Mouse (Mus musculus) erythroid progenitor cell, adult 5-6 weeks (primary cell): ENCODE results near the gene Clec4n. TPM values are rescaled to one million over a fixed set of nuclear protein-coding genes. Genes with fewer than 3 reads are reported as not detected.
A peak's percentile ranks its signal among the peaks of the same experiment; 100 is the strongest.
"Not testable (repeated sequence)": the region's sequence is repeated elsewhere in the genome, so short reads cannot be mapped to it uniquely, and the experiment has no call there.

Experiments used
- ATAC-seq: replicated peaks from 2 replicates; pipeline ENCODE4 v1.8.0; 2016; ENCODE audit warnings: moderate number of reproducible peaks, mild to moderate bottlenecking, moderate TSS enrichment, inconsistent platforms; ENCODE audit not compliant: poor library complexity, low FRiP score, severe bottlenecking
- total RNA-seq, 2 experiments: library from RNA; stranded (forward) in 1 of 2; stranded (reverse) in 1 of 2; fragments of 150-400 nt in 1 of 2; fragments of 186-747, 209-891 nt in 1 of 2; gene quantifications; 2 replicates each; pipeline versions ENCODE4 v1.2.3 to v1.2.4; 2015 to 2017; ENCODE audit warnings: low replicate concordance in 2 of 2

Gene Clec4n
- 5.4 TPM in 1 of 2 replicates, not detected in the other for total RNA-seq (2015; ENCODE audit: low replicate concordance)
- 4.2 TPM in 1 of 2 replicates, not detected in the other for total RNA-seq (2017; ENCODE audit: low replicate concordance)

DNA sequence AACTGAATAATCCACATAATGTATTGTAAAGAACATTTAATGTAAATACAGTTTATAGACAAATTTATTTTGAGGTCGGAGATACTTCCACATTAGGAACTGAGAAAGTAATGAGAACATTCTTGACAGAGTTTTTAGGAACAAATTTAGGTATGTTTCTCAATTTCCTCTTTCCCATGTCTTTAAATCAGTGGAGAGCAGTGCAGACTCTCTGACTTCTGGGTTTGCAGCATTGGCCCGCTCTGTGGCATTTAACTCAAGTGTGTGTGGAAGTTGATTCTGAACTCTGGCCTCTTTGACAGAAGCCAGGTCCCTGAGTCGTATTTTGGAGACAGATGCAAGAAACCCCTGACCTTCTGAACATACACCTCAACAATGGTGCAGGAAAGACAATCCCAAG is at the start of gene Clec4n:
Clec4n (plus strand) TSS at position 200 of the 400 bp plus-strand sequence.
- ATAC-seq: no peak

DNA sequence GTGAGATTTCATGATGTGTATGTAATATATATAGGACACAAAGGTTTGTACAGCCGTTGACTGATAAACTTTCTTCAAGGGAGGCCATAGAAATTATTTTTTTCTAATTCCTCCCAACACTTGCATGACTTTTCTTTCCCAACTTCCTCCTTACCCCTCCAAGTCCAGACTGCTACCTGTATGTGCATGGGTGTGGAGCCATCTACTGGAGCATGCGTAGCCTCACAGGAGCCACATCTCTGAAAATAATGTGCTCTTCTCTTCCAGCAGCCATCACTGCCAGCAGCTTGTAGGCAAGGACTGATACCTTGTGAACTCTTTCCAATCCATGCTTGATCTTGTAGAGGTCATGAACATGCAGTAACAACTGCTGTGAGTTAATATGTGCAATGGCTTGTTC is 44.8 kb upstream of the Clec4n start:
- not testable (repeated sequence) for ATAC-seq

DNA sequence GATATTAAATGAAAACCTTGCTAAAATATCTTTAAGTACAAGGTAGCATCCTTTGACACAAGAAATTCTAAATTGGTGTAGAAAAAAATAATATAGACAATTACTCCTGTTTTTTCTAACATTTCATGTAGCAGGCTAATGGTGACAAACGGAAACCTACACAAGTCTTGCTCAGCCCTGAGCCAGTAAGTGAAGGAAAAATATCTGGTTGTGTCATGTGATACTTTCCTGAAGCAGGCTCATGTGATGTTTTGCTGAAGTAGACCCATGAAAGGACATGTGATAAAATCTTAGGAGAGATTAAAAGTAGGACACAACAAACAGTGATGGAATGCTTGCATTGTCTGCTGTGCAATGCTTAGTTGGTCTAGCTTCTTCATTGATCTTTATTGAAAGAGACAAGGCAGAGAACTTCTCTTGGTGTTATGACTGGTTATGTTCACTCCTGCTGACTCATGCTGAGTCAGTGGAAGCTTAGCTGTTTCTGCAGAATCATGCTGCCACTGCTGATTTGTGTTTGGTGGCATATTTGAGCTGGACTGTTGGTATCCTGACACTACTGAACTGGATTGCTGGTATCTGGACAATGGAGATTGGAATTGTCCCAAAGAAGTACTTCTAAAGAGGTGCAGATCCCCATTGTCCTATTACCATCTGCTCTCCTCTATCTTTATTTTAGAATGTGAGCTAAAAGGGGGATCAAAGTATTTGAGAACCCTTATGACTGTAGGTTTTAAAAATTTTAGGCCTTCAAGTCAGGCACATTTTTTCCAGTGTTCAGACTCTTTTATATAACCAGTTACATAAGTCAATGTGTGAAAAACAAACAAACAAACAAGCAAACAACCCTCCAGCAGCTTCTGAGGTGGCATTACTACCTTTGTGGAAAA is 22.2 kb upstream of the Clec4n start:
- ATAC-seq: peak; percentile 99

DNA sequence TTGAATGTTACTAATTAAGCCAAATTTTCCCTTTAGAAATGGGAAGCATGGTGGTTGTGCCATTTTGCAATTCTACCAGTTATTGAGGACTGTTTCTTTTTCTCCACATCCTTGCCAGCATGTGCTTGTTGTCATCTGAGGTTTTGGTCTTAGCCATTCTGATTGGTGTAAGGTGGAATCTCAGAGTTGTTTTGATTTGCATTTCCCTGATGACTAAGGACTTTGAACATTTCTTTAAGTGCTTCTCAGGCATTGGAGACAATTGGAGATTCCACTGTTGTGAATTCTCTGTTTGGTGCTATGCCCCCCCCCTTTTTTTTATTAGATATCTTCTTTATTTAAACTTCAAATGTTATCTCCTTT is 21.6 kb upstream of the Clec4n start:
- ATAC-seq: not testable (repeated sequence)

DNA sequence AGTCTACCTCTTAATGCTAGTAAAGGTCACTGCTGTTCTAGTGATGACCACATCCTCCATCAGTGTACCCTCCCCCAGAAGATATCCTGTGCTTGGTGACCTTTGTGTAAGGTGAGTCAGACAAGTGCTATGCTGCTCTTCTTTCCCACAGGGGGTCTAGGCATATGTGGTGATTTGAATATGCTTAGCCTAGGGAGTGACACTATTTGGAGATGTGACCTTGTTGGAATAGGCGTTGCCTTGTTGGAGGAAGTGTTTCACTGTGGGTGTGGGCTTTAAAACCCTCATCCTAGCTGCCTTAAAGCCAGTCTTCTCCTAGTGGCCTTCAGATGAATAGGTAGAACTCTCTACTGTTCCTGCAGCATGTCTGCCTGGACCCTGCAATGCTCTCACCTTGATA is 17.9 kb upstream of the Clec4n start:
- no peak for ATAC-seq

DNA sequence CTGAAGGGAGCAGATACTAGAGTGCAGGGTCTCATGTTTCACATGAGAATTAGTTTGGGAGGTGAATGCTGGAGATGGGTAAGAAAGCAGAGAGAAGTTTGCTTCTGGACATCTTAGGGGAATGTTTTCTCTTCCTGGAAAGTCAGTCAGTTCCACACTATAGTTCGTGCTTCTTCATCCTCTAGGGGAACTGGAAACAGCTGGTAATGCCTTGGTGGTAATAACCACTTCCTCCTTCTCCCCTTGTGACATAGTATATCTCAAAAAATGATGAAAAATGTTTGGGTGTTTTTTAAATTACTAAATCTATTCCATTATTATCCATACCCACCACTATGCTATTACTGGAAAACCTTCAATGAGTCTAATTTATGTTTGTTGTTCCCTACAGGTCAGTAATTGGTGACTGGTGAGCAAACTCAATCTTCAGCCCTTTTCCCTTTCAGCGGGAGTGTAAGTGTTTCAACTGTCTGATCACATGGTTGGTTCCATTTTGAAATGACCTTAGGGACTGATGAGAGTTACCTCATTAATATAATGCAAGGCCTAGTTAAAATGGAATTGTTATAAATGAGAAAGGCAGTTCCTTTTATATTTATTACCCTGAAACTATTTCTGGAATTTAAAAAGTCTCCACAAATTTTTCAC is 2.0 kb upstream of the Clec4n start:
- ATAC-seq: no peak

DNA sequence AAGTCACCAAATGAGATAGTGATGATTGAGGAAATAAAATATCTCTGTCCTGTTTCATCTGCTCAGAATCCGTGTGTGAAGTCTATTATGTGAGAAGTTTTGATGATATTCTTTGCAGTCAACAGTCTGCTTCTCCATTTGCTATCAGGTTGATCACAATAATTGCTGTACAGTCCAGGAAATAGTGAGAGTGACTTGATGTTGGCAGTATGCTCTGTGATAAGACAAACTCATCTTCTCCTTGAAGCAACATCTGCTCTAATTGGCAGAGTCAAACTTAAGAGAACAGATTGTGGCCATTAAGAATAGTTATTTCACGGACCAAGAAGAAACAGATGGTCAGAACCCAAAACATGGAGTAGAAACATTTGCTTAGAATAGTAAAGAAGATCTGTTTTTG is 1.5 kb downstream of the Clec4n start:
- ATAC-seq: no peak

DNA sequence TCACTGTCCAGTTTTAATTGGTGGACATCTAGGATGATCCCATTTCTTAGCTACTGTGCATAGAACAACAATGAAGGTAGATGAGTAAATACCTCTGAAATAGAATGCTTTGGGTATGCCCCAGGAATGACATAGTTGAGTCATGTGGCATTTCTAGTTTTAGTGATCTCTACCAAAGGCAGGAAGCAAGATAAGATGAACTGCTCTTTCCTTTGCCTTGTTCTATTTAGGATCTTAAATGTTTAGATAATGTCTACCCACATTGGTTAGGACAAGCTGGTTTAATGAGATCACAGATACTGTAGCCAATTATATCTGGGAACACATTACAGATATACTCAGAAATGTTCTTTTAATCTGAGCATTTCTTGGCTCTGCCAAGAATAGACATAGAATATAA is 7.9 kb downstream of the Clec4n start:
- ATAC-seq: no peak

DNA sequence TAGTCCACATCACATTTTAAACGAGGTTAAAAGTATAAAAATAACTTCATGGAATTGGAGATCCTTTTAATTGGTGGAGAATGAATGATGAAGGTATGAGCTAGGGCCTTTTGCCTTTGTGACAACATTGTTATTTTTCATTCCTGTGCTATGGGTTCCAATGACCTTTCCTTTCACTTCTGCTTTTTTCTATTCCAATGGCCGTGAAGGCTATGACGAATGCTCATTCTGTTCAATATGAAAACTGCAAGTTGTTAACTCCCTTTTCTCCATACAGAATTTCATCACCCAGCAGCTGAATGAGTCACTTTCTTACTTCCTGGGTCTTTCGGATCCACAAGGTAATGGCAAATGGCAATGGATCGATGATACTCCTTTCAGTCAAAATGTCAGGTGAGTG is 14.6 kb downstream of the Clec4n start:
- ATAC-seq: no peak

DNA sequence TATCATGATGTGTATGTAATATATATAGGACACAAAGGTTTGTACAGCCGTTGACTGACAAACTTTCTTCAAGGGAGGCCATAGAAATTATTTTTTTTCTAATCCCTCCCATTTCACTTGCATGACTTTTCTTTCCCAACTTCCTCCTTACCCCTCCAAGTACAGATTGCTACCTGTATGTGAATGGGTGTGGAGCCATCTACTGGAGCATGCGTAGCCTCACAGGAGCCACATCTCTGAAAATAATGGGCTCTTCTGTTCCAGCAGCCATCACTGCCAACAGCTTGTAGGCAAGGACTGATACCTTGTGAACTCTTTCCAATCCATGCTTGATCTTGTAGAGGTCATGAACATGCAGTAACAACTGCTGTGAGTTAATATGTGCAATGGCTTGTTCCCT is 19.2 kb downstream of the Clec4n start:
- not testable (repeated sequence) for ATAC-seq

DNA sequence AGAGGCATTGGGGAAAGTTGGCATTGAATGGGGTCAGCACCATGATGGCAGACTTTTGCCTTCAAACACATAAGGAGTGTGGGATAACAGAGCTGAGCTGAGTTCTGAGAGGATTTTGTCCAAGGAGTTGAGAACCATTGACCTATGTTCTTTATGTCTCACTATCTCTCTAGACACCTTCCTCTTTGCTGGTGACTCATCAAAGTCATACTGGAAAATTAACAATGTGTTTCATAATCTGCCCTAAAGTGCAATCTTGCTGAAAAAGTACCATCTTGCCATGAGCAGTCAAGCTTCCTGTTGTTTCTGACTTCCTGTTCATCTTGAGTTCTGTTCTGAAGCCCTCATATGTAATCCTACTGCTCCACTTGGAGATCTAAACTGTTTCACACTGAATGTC is 23.1 kb downstream of the Clec4n start:
- no peak for ATAC-seq

DNA sequence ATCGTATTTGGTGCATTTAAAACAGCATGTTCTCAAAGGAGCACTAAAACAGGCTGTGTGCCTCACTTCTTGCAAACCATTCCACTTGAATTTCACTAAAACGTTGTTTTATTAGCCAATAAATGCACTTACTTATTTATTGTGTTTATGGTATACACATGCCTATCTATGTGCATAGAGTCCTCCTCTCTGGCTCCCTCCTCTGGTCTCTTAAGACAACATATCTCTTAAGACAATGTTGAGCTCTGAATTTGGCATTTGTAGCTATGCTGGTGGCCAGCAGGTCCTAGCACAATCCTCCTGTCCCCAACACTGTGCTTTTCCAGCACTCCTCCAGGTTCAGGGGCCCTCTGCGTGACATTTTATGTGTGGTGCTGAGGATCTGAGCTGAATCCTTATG is 29.3 kb downstream of the Clec4n start:
- ATAC-seq: 0 out of 2 replicates have a peak, but pooled peaks have one; percentile 54

DNA sequence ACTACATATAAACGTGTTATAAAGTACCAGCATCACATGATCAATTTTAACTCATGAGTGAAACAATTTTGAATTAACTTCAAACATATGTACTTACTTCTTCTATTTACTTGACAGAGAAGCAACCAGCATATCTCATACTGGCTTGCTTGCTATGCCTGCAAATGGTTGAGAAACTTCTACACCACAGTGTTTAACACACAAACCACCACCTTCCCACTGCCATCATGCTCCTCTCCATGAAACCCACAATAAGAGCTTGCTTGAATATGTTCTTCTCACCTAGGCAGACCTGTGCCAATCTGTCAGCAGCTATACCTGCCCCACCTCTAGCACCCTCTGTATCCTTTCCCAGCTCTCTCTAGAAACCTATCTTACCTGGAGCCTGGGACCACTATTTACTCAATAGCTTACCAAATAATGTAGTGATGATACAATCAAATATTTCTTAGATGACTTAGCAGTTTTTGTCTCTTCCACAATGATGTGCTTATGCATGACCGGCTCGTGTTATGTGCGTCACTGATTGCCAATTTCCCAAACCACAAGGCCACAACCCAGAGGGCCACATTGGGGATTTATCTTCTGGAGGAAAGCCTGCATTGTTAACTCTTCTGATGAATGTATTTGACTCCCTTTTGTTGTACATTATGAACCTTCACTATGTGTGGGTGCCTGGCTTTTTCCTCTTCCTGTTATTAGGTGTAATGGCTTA is 30.4 kb downstream of the Clec4n start:
- no peak for ATAC-seq

DNA sequence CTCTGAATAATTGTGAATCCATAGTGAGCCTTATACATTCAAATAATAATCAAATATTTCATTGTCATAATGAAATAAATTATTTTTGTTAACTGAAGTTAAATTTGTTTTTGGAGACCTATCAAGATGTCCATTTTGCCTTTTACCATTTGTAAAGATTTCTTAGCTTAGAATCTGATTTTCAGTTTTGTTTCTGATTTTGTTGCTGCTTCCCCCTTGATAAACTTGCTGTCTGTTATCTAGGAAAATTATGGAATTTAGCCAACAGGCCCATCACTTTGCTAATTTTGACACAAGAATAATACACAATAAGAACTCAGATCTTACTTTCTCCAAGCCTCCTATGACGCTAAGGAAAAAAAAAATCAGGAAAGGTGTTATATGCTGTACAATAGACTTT is 31.2 kb downstream of the Clec4n start:
- ATAC-seq: no peak

DNA sequence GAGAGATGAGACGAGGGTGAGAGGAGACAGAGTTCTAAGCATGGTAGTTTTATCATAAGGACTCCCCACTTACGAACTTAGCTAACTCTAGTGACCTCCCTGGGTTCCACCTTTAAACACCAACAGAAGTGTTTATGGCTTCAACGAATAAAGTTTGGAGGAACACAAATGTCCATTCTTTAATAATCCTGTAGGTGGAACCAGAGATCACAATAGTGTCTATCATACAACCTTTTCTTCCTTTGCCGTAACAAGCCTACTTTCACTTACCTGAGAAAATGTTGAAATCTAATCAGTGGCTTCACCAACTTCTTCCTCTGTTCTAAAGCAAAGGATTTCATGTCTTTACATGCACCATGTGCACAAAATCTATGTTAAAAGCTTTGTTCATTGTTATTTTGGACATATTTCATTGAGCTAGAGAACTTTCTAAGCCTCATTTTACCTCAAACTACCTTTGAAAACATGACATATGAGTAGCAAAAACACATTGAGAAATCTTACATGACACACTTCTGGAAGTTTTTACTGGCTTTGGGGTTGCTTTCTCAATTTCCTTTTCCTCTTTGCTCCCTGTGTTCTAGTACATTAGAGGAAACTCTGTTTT is 32.0 kb downstream of the Clec4n start, which contains the start of gene Clec4d:
Clec4d (plus strand) TSS at position 557 of the 607 bp plus-strand sequence.
- ATAC-seq: peak; percentile 64

DNA sequence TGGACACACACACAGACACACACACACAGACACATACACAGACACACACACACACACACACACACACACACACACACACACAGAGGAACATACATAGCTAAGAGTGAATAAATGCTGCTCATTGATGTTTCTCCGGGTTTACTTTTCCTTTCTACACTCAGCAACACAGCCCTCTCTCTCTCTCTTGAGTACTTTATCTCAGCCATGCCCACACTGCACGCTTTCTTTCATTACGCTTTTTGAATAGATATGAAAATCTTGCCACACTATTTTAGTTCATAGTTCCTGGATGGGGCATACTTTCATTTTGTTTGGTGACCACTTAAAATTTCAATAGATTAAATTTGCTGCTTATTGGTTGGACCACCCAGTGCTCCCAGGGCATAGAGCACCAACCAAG is 34.6 kb downstream of the Clec4n start:
- no peak for ATAC-seq

DNA sequence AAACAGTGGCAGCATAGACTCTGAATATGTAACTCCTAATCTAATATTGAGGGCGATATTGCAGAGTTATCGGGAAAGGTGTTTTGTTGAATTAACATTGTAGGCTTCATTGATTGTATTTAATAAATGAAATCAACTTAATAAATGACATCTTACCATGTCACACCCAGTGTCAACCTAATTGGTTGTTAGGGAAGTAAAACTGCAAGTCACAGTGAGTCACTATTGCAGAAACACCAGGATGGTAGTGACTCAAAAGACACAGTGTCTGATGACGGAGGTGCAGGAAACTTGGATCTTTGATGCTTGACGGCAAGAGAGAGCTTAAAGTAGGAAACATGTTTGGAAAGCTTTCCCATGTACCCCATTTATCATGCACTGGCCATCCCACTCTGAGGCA is 36.2 kb downstream of the Clec4n start:
- peak; percentile 74 for ATAC-seq

DNA sequence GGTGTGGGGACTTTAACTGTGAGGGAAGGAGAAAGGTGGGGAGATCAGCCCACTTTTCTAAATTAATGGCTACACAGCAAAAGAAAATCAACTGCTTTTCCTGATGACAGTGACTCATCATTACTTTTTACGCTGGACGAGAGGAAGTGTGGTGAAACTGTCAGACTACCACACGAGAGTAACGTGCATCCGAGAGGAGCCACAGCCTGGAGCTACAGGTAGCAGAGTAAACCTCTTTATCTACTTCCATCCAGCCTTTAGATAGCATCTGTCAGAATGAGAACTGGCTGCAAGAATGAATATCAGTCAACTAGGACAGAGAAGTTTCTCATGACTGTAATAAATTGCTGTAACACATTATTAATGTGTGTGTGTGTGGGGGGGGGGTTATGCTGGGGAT is 37.3 kb downstream of the Clec4n start:
- ATAC-seq: 0 out of 2 replicates have a peak, but pooled peaks have one; percentile 30

DNA sequence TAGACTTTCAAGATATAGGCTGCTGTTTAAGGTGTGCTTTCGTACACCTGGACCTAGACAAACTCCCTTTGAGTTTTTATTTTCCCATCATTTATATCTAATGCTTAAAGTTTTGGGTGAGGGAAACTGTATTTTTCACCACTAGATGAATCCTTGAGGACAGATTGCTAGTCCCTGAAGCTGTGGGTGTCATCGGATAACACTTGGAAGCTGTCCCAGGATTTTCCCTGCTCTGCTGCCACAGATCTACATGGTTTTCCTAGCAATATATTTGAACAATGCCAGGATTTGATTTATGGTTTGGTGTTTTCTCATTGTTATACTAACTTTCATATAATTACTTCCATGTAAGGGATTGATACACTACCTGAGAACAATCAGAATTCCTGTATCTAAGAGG is 49.8 kb downstream of the Clec4n start:
- no peak for ATAC-seq

DNA sequence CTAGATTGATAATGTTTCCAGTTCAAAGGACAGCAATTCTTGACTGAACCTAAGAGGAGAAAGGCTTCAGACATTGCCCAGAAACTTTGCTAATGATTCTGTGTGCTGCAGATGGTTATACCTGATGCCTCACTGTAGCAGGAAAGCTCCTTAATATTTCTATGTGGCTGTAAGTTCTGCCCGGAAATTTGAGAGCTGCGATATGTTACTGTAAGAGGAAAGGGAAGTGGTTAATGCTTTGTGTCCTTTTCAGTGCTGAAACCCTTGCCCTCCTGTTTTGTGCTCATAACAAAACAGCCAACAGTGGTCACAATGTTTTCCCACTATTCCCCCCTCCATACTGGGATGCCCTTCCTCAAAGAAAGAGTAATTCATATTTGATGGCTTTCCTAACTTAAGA is 56.7 kb downstream of the Clec4n start:
- ATAC-seq: no peak
